Mouse (Mus musculus): ENCODE results near the gene Prkce. TPM values are rescaled to one million over a fixed set of nuclear protein-coding genes. Genes with fewer than 3 reads are reported as not detected.

Prkce gene
- polyA plus RNA-seq, 1 experiment from 2014 or later, result 6.7 TPM

DNA sequence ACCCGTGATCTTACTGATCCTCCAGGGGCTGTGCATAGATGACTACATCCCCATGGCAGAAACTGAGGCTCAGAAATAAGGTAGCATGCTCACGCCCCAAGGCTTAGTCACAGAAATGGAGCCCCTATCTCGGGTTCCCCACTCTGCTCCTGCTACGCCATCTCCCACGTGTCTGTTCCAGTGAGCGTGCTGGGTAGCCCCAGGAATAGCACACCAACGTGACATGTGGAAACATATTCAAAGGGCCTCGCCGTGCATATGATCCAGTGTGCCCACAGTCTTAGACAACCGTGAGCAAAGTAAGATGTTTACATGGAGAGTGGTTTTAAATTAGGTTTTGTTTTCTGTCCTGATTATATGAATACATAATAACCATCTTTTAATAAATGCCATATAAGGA lies 315.1 kb downstream of the Prkce start:
- Histone ChIP-seq H3K36me3 (0 out of 2 replicates have a peak, but pooled peaks cover 3% of the 10 kb centered on the region), H3K9me3 (no peaks in the 10 kb centered on the region), H3K27me3 (no peaks in the 10 kb centered on the region), H3K4me2 (replicated peaks) (no peak overlapping the region), H3K4me3 (no peak overlapping the region), H3K9ac (no peak overlapping the region), H3K4me1 (no peaks in the 10 kb centered on the region), H3K27ac (no peak overlapping the region)
- no peak for ATAC-seq (ENCODE audit: low FRiP score, low read depth)
- 85% methylated on average over 10 of the region's 10 CpGs for WGBS

DNA sequence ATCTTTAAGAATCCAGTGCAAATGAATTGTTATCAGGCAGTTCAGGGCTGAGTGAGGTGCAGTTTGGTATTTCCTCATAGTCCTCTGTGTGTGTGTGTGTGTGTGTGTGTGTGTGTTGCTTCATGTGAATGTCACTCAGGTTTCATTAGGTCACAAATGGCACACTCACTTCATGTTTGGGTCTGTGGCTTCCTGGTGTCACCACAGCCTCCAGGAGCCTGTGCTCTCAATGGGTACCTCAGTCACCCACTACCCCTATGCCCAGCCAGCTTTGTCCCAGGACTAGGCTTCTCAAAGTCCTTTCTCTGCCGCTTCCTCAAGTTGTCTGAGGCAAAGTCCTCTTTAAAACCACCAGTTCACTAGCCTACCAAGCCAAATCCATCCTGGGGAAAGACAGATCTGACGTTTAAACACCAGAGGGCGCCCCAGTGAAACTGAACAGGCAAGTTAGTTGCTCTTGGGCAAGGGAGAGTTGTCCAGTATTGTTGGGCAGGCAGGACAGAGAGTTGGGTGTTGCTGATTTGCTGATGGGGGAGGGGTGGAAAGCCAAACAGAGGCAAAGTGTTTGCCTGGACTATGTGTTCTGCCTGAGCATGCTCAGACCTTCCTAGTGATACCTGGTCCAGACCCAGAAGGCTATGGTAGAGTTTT lies 316.6 kb downstream of the Prkce start:
- no peak overlapping the region for H3K4me2 ChIP-seq (replicated peaks)
- H3K27me3 ChIP-seq, result no peaks in the 10 kb centered on the region
- WGBS, result 13% methylated on average over 3 of the region's 3 CpGs
- no peaks in the 10 kb centered on the region for H3K9me3 ChIP-seq
- 0 out of 2 replicates have a peak, but pooled peaks cover 3% of the 10 kb centered on the region for H3K36me3 ChIP-seq
- H3K4me1 ChIP-seq, result no peaks in the 10 kb centered on the region
- no peak overlapping the region for H3K9ac ChIP-seq
- no peak overlapping the region for H3K4me3 ChIP-seq
- ATAC-seq (ENCODE audit: low FRiP score, low read depth), result 0 out of 2 replicates have a peak, but pooled peaks have one; percentile 40
- H3K27ac ChIP-seq, result no peak overlapping the region

DNA sequence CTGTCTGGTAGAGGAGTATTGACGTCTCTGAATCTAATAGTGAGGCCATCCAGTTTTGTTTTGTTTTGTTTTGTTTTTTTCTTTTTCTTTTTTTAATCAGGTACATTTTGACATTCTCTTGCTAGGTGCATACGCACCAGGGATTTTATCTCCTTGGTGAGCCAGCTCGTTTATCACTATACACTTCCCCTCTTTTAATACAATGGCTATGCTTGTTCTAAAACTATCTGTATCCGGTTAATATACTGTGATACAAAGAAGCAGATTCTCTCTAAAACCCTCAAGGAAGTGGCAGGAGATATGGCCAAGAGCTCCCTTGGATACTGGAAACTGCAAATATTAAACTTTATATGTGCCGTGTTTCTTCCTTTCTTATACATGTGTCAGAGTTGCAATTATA lies 319.1 kb downstream of the Prkce start:
- no peak for ATAC-seq (ENCODE audit: low FRiP score, low read depth)

DNA sequence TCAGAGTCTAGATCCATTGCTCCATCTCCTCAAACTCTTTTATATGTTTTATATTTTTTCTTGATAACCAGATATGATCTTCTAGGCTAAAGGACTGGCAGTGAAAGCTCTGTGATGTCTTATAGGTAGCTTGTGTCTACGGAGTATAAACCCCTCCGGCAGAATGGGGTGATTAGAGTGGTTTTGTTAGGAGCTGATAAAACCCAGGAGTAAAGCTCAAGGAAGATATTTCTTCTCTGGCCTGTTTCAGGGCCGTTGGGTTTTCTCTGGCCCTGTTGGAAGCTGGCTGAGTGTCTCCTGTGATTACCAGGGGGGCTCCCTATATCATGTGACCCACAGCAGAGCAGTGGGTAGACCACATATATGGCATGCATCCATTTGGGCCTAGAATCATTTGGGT lies 319.9 kb downstream of the Prkce start:
- Histone ChIP-seq H3K9me3 (no peaks in the 10 kb centered on the region), H3K27ac (no peak overlapping the region), H3K27me3 (no peaks in the 10 kb centered on the region), H3K4me3 (no peak overlapping the region), H3K9ac (no peak overlapping the region), H3K36me3 (no peaks in the 10 kb centered on the region), H3K4me1 (no peaks in the 10 kb centered on the region), H3K4me2 (replicated peaks) (no peak overlapping the region)
- ATAC-seq (ENCODE audit: low FRiP score, low read depth), result no peak
- WGBS, result 78% methylated on average over 3 of the region's 3 CpGs

More for the DNA sequence above, 319.1 kb downstream of the Prkce start:
- no peak overlapping the region for H3K4me2 ChIP-seq (replicated peaks)
- H3K9ac ChIP-seq, result no peak overlapping the region
- H3K27ac ChIP-seq, result no peak overlapping the region
- no peaks in the 10 kb centered on the region for H3K27me3 ChIP-seq
- 89% methylated on average over 5 of the region's 5 CpGs for WGBS
- H3K9me3 ChIP-seq, result no peaks in the 10 kb centered on the region
- no peaks in the 10 kb centered on the region for H3K4me1 ChIP-seq
- H3K36me3 ChIP-seq, result 0 out of 2 replicates have a peak, but pooled peaks cover 3% of the 10 kb centered on the region
- H3K4me3 ChIP-seq, result no peak overlapping the region

DNA sequence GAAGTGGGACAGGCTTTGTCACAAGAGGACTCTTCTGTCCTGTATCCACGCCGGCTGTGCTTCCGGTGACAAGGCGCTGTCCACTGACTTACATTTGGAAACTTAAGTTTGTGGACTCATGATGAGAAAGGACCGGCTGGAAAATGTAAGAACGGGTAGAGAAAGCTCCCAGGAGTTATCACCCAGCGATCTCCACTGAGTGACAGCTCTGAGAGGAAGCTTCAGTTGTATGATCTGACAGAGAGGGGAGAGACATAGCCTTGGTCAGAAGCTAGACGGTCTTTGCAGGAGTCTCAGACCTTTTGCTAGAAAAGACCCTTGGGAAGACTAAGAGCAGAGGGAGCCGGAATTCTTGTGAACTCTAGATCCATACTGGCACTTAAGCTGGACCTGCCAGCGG lies 322.2 kb downstream of the Prkce start:
- Histone ChIP-seq H3K4me2 (replicated peaks) (no peak overlapping the region), H3K4me1 (peaks cover 12% of the 10 kb centered on the region), H3K9ac (no peak overlapping the region), H3K27ac (no peak overlapping the region), H3K36me3 (no peaks in the 10 kb centered on the region), H3K4me3 (no peak overlapping the region), H3K9me3 (no peaks in the 10 kb centered on the region), H3K27me3 (no peaks in the 10 kb centered on the region)
- no peak for ATAC-seq (ENCODE audit: low FRiP score, low read depth)
- 90% methylated on average over 10 of the region's 10 CpGs for WGBS

DNA sequence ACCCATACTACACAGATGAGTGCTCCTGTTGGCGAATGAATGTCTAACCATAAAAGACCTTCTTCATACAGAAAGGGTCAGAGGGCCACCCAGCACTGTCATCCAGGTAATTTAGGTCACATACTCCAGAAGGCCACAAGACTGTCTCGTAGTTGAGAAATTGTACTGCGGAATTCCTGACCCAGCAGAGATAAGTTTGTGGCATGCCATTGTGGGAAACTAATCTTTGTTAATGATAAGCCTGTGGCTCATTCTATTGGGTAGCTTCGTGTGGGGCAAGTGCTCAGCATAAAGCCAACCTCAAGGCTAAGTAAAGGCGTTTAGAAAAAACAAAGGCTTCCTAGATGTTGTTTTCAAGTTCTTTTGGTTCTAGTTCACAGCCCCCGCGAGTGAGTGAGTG lies 324.8 kb downstream of the Prkce start:
- no peak overlapping the region for H3K27ac ChIP-seq
- no peak overlapping the region for H3K4me3 ChIP-seq
- 87% methylated on average over 7 of the region's 7 CpGs for WGBS
- no peak overlapping the region for H3K4me2 ChIP-seq (replicated peaks)
- H3K4me1 ChIP-seq, result peaks cover 20% of the 10 kb centered on the region
- no peaks in the 10 kb centered on the region for H3K27me3 ChIP-seq
- H3K9ac ChIP-seq, result no peak overlapping the region
- H3K9me3 ChIP-seq, result no peaks in the 10 kb centered on the region
- peaks cover 4% of the 10 kb centered on the region; the same call in 1 of the 2 replicates for H3K36me3 ChIP-seq
- no peak for ATAC-seq (ENCODE audit: low FRiP score, low read depth)

GRCm38 (mm10) chr17:86493891-86494420 lies 326.4 kb downstream of the Prkce start:
- Histone ChIP-seq H3K9me3 (no peaks in the 10 kb centered on the region), H3K4me1 (peaks cover 33% of the 10 kb centered on the region), H3K4me3 (no peak overlapping the region), H3K4me2 (replicated peaks) (no peak overlapping the region), H3K36me3 (peaks cover 9% of the 10 kb centered on the region), H3K27me3 (no peaks in the 10 kb centered on the region), H3K27ac (peak overlapping the region; percentile 18; the same call in 1 of the 2 replicates), H3K9ac (no peak overlapping the region)
- WGBS, result 39% methylated on average over 8 of the region's 8 CpGs
- no peak; the same call in none of the 2 replicates for ATAC-seq (ENCODE audit: low FRiP score, low read depth)

GRCm38 (mm10) chr17:86494494-86494893 lies 326.9 kb downstream of the Prkce start:
- Histone ChIP-seq H3K36me3 (peaks cover 9% of the 10 kb centered on the region), H3K27me3 (no peaks in the 10 kb centered on the region), H3K9ac (no peak overlapping the region), H3K4me3 (no peak overlapping the region), H3K4me1 (peaks cover 38% of the 10 kb centered on the region), H3K9me3 (no peaks in the 10 kb centered on the region), H3K27ac (0 out of 2 replicates have a peak overlapping the region, but pooled peaks have one; percentile 18), H3K4me2 (replicated peaks) (no peak overlapping the region)
- WGBS, result 77% methylated on average over 6 of the region's 6 CpGs
- no peak for ATAC-seq (ENCODE audit: low FRiP score, low read depth)

- Histone ChIP-seq H3K9me3 (no peaks in the 10 kb centered on the region), H3K27ac (no peak overlapping the region), H3K27me3 (no peaks in the 10 kb centered on the region), H3K9ac (no peak overlapping the region), H3K36me3 (peaks cover 9% of the 10 kb centered on the region), H3K4me1 (peaks cover 42% of the 10 kb centered on the region), H3K4me2 (replicated peaks) (no peak overlapping the region), H3K4me3 (no peak overlapping the region)
- WGBS, result 70% methylated on average over 6 of the region's 6 CpGs
- no peak for ATAC-seq (ENCODE audit: low FRiP score, low read depth)
These were observed 327.3 kb downstream of the Prkce start for GRCm38 (mm10) chr17:86494895-86495294.

DNA sequence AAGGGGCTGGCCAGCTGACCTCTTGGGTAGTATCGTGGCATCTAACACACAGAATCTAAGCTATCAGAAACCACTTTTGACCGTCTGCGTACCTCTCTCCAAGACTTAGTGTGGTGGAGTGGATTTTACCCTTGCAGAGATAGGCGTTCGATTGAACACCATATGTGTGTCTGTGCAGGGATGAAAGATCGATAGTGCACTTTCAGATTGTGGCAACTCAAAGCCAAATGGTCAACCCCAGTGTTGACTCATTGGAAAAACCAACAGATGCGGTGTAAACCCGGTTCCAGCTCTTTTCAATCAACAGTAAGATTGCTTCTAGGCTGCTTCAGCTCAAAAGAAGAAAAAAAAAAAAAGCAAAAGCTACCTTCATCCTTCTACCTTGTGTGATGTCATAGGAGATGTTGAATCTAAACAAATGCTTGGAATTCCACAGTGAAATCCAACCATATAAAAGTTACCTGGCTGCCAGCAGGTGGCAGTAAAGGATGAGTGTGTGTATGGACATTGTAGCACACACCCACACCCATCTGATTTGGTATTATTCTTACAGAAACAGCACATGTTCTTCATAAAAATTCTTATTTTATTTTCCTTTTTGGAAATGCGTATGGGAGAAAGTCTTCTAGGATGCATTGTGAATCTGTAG lies 328.7 kb downstream of the Prkce start:
- Histone ChIP-seq H3K4me1 (peaks cover 52% of the 10 kb centered on the region), H3K4me3 (no peak overlapping the region), H3K27ac (no peak overlapping the region), H3K36me3 (peaks cover 9% of the 10 kb centered on the region), H3K9ac (no peak overlapping the region), H3K4me2 (replicated peaks) (no peak overlapping the region), H3K9me3 (no peaks in the 10 kb centered on the region), H3K27me3 (no peaks in the 10 kb centered on the region)
- peak; percentile 76; the same call in 1 of the 2 replicates for ATAC-seq (ENCODE audit: low FRiP score, low read depth)
- 82% methylated on average over 9 of the region's 9 CpGs for WGBS

GRCm38 (mm10) chr17:86497302-86497701 lies 329.7 kb downstream of the Prkce start:
- ATAC-seq (ENCODE audit: low FRiP score, low read depth), result no peak
- H3K4me2 ChIP-seq (replicated peaks), result no peak overlapping the region
- peaks cover 52% of the 10 kb centered on the region for H3K4me1 ChIP-seq
- 63% methylated on average over 4 of the region's 4 CpGs for WGBS
- H3K9me3 ChIP-seq, result no peaks in the 10 kb centered on the region
- H3K36me3 ChIP-seq, result peaks cover 9% of the 10 kb centered on the region
- no peak overlapping the region for H3K4me3 ChIP-seq
- H3K9ac ChIP-seq, result no peak overlapping the region
- no peaks in the 10 kb centered on the region for H3K27me3 ChIP-seq
- H3K27ac ChIP-seq, result no peak overlapping the region

DNA sequence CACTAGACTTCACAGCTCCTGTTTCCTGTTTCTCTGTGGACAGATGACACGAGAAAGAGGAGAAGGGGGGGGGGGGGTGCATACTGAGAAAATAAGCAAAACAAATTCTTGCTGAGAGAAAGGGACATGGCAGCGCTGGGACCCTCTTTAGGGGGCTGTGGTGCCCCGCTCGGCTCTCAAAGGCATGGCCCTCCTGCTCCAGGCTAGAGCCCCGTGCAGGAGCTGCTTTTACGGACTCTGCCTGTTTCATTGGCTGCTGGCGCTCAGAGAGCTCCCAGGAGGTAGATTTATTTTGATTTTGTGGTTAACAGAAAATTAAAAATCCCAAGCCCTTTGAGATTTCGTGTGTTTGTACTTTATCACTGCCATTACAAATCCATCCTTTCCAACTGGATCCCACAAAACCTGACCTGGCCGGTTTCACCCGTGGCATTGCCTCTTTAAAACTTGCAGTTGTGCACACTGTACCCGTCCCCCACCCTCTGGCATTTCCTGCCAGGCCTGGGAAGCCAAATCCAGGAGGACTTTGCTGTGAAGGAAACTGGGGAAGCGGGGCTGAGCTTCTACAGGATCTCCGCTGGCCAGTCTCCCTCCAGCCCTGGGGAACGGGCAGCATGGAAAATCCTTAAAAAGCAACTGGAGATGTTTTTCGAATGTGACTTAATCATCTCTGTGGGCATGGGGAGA lies 331.9 kb downstream of the Prkce start:
- WGBS, result 18% methylated on average over 15 of the region's 15 CpGs
- Histone ChIP-seq H3K9ac (0 out of 2 replicates have a peak overlapping the region, but pooled peaks have one; percentile 31), H3K4me3 (no peak overlapping the region), H3K27me3 (no peaks in the 10 kb centered on the region), H3K4me1 (peaks cover 41% of the 10 kb centered on the region), H3K9me3 (no peaks in the 10 kb centered on the region), H3K36me3 (peaks cover 9% of the 10 kb centered on the region), H3K4me2 (replicated peaks) (peak overlapping the region; percentile 48), H3K27ac (peak overlapping the region; percentile 58; the same call in 1 of the 2 replicates)
- ATAC-seq (ENCODE audit: low FRiP score, low read depth), result peak; percentile 62; the same call in 1 of the 2 replicates
